Mouse (Mus musculus): Measurements from ENCODE around the gene 1500011B03Rik. TPM values are rescaled to one million over a fixed set of nuclear protein-coding genes. Genes with fewer than 3 reads are reported as not detected.

Gene 1500011B03Rik
- polyA plus RNA-seq, 1 experiment = 245 TPM

GRCm38 (mm10) chr5:114759536-114760090, 63.7 kb downstream of the 1500011B03Rik start:
- Histone ChIP-seq H3K4me1 (ENCODE audit: control insufficient read depth, insufficient read depth, low read length) (peaks cover 3% of the 10 kb centered on the region; the same call in 1 of the 2 replicates), H3K27ac (ENCODE audit: insufficient read depth, low read length) (no peak overlapping the region), H3K4me3 (ENCODE audit: insufficient read depth, low read length) (no peak overlapping the region)
- TF ChIP-seq POLR2A (IDR thresholded peaks at IDR 0.05; ENCODE audit: extremely low read depth, insufficient read depth, low read length) (no peak), CTCF (IDR thresholded peaks at IDR 0.05; ENCODE audit: extremely low read depth, insufficient read depth, low read length) (no peak)

Other genes with a start within 250 kb of the 1500011B03Rik start
- gene Trpv4, start 165.0 kb downstream of the 1500011B03Rik start, polyA plus RNA-seq (2012; rRNA removed) = 1.7 and 2.1 TPM in 2 replicates
- gene Gltp, start 132.5 kb downstream of the 1500011B03Rik start, polyA plus RNA-seq (2012; rRNA removed) = 58.0 and 69.6 TPM in 2 replicates
- gene Tchp, start 115.7 kb downstream of the 1500011B03Rik start, polyA plus RNA-seq (2012; rRNA removed) = 14.8 and 15.6 TPM in 2 replicates
- 36.2 and 38.5 TPM in 2 replicates for gene Ankrd13a, start 48.8 kb downstream of the 1500011B03Rik start, polyA plus RNA-seq (2012; rRNA removed)
- gene Git2, start 48.0 kb downstream of the 1500011B03Rik start, polyA plus RNA-seq (2012; rRNA removed) = 44.0 and 44.1 TPM in 2 replicates
- 0.06 TPM in 1 of 2 replicates, not detected in the other for gene 4930519G04Rik, start 30.2 kb upstream of the 1500011B03Rik start, polyA plus RNA-seq (2012; rRNA removed)
- 0.25 and 0.36 TPM in 2 replicates for gene Gm9936, start 35.2 kb upstream of the 1500011B03Rik start, polyA plus RNA-seq (2012; rRNA removed)
- gene Oasl2, start 73.5 kb upstream of the 1500011B03Rik start, polyA plus RNA-seq (2012; rRNA removed) = 7.5 and 8.6 TPM in 2 replicates
- 0.35 and 0.78 TPM in 2 replicates for gene Oasl1, start 99.8 kb upstream of the 1500011B03Rik start, polyA plus RNA-seq (2012; rRNA removed)
- gene 2210016L21Rik, start 118.7 kb upstream of the 1500011B03Rik start, polyA plus RNA-seq (2012; rRNA removed) = 129 and 136 TPM in 2 replicates
- not detected in 2 replicates for gene Hnf1a, start 147.6 kb upstream of the 1500011B03Rik start, polyA plus RNA-seq (2012; rRNA removed)
- 66.4 and 68.5 TPM in 2 replicates for gene Sppl3, start 187.7 kb upstream of the 1500011B03Rik start, polyA plus RNA-seq (2012; rRNA removed)

All from cortical plate, adult 2 months (tissue).